Mouse (Mus musculus): ENCODE results near the gene 9930021J03Rik.

DNA sequence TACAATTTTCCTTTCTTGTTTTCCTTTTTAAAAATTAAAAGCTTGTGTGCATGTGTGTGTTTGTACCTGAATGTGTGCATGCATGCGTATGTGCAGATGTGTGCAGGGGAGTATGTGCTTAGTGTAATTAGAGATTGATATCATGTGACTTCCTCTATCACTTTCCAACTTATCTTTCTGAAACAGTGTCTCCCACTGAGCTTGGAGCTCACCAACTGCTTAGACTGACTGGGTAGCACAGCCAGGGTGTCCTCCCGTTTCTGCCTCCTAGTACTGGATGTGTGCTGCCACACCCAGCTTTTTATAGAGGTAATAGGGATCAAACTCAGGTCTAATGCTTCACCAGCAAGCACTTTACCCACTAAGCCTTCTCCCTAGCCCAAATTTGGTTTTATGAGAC, 22.9 kb downstream of the 9930021J03Rik start:
- TF ChIP-seq CTCF (IDR thresholded peaks at IDR 0.05; ENCODE audit: low read depth, low read length) (no peak), EP300 (IDR thresholded peaks at IDR 0.05; ENCODE audit: insufficient read depth, low read depth, low read length) (no peak), POLR2A (IDR thresholded peaks at IDR 0.05; ENCODE audit: insufficient read depth, low read length) (no peak)

All from ES-Bruce4 (cell line).